Mouse (Mus musculus) c-Kit-positive CD71-negative TER-119-negative erythroid progenitor cells, embryonic 14.5 days (primary cell): ENCODE results near the gene Ldlr.
"Not testable (repeated sequence)": the region's sequence is repeated elsewhere in the genome, so short reads cannot be mapped to it uniquely, and the experiment has no call there.

Experiments
- DNase-seq: peaks from one replicate; pipeline ENCODE4 v3.0.0-alpha.2; 2013; ENCODE audit warnings: low read depth

Gene Ldlr

DNA sequence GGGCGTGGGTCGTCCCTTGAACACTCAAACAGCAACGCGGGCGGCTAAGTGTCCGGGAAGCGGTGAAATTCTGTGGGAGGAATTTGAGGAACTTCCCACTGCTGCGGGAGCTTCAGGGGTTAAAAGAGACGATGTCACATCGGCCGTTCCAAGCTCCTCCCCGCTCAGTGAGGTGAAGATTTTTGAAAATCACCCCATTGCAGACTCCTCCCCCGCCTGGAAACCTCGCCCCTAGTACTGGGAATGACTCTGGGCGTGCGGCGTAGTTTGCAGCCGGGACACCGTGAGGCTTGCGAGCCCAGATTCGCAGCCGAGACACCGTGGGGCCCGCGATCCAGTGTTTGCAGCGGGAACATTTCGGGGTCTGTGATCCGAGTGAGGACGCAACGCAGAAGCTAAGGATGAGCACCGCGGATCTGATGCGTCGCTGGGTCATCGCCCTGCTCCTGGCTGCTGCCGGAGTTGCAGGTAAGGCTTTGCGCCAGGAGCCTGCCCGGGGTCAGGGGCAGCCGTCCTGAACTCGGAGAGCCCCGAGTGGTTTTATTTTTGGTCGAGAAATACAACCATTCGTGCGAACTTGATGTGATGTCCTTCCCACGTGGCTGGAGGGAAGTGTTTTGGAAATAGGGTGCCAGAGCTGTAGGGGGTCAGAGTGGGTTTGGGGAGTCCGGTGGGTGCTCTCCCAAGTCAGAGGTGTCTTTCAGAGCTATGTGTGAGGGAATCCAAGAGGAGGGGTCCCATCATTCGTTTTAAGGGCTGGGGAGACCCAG, at the start of gene Ldlr:
Gene Ldlr, plus strand, starts transcription at position 107 of the 770 bp plus-strand sequence.
- peak; percentile 87 for DNase-seq

DNA sequence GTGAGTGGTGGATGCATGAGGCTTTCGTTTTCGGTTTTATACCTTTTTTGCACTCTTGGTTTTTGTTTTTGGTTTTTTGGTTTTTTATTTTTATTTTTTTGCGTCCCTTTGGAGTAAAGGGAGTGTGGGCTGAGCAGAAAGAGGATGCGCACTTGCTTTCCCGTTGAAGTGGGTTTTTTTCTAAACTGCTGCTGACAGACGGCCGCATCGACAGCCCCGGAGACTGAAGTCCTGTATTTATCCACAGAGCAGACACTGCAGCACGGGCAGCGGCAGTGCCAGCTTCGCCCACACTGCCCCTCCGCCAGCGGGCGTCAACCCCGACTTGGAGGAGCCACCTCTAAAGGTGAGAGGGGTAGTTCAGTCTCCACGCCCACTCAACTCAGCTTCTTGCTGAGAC, 45.6 kb upstream of the Ldlr start:
- DNase-seq: no peak

DNA sequence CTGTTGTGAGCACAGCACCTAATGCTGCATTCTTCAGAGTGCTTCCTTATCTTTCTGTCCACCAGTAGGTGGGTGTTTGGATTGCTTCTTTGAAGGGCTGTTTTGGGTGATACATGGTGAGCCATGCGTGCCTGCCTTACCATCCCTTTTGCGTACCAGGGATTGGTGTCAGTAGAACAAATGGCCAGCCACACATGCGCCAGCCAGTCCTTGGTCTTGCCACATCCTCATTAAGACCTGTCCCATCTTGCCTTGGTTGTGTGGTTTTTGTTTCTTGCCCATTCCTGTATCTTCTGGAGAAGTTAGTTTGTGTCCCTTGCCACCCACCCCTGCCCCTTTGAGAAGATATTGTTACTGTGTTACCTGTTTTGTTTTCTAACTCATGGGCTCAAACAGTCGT, 42.8 kb upstream of the Ldlr start:
- DNase-seq: no peak

DNA sequence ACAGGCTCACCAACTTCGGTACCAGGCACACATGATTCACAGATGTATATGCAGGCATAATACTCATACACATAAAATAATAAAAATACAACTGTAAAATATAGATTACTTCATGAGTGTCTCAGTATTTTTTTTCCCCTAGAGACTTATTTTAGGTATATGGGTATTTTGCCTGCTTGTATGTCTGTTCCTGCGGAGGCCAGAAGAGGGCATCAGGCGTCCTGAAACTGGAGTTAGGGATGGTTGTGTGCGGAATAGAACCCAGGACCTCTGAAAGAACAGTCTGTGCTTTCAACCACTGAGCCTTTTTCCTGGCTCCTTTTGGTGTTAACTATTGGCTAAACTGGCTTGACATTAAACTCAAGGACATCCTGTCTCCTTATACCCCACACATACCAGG, 40.5 kb upstream of the Ldlr start:
- DNase-seq: no peak

DNA sequence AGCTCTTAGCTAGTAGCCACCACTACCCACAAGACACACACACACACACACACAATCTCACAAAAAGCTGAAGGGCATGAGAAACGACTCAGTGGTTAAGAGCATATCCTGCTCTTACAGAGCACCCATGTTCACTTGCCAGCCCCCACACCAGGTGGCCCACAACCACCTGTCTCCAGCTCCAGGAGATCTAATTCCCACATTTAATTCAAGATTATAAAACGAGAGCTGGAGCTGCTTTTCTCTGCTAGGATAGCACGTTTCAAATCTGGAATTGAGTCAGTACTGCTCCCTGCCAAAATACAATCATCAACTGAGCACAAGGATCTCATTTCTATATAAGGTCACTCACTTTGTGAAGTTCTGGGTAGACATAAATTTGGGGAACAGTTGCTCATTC, 39.4 kb upstream of the Ldlr start:
- DNase-seq: no peak

DNA sequence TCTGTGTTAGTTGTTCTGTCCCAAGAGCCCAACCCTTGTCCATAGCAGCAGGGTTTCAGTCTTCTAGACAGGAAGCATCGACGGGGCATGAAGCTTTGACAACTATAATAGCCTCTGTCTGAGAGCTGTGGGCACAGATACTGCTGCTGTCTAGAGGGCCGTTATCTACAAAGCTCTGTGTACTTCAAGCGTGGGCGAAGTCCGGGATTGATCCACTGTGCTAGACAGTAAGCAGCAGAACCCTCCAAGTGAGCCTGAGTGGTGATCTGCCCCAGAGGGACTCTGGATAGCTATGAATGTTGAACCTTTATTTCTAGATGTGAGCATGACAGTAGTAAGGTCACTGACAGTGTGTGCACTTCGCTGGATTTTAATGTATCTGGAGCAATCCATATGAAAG, 34.7 kb upstream of the Ldlr start:
- no peak for DNase-seq

DNA sequence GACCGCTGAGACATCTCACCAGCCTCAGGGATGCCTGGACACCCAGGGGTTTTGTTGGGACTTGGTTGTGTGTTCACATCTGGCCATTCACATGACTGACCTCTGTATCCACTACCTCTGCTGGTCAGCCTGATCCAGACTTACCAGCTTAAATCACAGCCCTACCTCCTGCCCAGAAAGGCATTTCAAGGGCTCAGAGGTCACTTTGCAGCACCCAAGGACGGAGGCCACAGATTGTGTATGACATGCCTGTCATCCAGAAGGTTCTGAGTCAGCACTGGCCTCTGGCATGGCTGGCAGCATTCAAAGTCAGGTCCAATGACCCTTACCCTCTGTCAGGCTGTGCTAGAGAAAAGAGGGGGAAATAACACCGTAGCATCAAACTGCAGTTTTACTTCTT, 33.3 kb upstream of the Ldlr start:
- DNase-seq: no peak

DNA sequence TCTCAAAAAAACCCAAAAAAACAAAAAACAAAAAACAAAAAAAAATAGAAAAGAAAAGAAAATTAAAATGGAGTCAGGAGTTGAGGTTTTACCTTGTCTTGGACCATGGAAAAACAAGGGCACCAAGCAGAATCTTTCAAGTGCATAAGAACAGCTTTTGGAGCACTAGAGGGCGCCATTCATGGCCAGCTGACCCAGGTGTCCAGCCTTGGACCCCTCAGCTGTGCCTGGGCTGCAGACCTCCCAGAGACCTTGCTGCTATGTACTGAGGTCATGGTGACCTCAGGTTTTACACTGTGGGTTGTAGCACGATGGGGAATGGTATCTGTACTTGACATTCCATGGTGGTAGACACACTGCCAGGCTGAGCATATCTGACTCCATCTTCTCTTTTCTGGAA, 31.4 kb upstream of the Ldlr start:
- peak; percentile 22 for DNase-seq

DNA sequence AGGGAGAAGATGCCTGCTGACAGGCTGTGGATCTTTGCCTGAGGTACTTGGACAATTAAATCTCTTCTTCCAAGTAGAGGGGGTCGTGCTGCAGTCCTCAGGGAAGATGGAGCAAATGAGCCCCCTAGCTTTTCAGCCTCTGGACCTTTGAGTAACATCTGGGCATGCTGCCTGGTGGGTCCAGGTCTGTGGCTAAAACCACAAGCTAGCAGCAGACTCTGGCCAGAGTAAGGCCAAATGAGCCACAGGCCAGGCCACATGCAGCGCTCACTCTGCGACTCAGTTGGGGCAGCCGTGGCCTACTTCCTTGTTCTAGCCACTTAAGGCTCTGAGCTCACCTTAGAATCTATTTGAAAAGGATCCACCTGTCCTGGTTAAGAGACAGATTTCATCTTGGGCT, 30.8 kb upstream of the Ldlr start:
- no peak for DNase-seq

DNA sequence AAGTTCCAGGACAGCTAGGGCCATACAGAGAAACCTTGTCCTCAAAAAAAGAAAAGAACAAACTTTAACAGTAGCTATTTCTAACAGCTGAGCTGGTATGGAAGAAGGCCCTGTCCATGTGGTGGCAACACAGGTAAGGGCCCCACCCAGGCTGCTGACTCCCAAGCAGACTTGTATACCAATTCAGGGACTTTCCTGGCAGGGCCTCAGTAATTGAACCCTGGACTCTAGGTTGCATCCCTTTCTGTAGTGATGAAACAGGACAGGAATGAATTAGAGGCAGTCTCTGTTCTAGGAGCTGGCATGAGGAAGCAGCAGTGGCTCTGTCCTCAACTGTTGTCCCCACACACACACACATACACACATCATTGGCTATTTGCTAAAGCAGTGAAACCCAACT, 29.2 kb upstream of the Ldlr start:
- no peak for DNase-seq

DNA sequence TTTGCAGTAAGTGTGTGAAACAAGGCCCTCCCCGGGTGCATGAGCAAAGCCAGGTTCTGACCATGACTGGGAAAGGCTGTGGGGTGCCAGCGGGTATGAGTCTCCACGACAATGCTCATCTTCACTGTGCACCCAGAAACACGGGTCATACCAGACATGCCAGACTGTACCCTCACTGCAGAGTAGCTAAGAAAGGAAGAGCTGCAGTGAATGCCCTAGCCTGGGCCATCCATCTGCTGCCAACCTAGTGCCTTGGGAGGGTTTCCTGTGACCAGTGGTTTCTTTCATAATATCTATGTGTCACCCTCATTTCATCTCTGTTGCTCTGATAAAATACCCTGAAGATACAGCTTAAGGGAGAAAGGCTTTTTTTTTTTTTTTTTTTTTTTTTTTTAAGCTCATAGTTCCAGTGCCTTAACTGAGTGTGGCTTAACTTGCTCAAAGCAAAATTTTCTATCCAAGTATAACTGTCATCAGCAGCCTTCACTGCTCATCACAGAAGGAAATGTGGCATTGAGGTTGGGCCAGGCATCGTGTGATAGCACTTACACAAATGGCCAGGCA, 28.0 kb upstream of the Ldlr start:
- DNase-seq: no peak

DNA sequence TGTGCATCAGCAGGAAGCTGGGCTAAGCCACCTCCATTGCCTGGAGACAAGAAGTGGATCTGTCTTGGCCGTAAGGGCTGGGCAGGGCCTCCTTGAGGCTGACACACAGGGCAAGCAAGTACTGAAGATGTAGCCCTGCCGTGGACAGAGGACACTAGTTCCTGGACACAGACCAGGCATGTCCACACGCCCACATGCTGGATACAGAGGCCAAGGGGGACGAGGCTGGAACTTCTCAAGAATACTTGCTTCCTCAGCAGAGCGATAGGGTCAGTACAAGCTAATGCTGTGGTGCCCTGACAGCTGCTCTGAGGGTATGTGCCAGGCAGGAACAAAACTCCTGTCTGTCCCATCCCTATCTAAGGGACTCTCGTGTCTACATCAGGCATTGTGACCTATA, 26.2 kb upstream of the Ldlr start:
- no peak for DNase-seq

DNA sequence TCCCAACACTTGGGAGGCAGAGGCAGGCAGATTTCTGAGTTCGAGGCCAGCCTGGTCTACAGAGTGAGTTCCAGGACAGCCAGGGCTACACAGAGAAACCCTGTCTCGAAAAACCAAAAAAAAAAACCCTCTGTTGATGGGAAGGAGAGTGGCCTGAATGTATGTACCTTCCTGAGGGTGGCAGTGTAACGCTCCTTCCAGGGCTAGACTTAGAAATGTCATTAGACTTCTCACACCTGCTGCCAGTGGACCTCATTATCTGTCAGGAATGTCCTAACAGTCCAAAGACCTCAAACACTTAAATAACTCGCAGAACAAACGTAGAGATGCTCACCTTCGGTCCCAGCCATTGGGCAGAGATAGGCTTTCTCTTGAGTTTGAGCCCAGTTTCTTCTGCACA, 24.0 kb upstream of the Ldlr start:
- not testable (repeated sequence) for DNase-seq

DNA sequence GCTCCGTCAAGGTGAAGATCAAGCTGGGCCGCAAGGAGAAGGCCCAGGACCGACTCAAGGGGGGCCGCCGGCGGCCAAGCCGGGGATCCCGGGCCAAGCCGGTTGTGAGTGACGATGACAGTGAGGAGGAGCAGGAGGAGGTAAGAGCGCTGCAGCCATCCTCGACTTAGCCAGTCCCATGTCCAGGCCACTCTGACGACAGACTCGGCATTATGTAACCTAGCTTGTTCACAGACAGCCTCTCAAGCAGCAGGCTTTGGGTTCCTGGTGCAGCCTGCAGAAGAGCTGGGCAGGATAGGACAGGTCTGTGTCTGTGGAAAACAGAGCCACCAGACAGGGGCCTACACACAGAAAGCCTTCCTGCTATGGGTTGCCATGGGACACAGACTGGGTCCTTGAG, 22.2 kb upstream of the Ldlr start:
- DNase-seq: no peak

DNA sequence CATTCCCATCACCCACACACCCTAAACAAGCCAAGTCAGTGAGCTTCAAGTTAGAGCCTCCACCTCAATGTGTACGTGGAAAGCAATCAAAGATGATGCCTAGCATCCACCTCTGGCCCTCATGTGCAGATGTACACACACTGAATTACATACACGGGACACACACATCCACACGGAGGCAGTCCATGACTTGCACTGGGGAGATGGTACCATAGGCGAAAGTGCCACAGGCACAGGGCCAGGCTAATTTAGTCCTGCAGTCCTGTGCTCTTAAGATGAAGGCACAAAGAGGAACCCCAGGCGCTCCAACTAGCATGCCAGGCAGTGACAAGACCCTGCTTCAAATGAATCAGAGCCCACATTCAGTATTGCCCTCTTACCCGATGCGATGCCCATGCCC, 19.8 kb upstream of the Ldlr start:
- DNase-seq: no peak

DNA sequence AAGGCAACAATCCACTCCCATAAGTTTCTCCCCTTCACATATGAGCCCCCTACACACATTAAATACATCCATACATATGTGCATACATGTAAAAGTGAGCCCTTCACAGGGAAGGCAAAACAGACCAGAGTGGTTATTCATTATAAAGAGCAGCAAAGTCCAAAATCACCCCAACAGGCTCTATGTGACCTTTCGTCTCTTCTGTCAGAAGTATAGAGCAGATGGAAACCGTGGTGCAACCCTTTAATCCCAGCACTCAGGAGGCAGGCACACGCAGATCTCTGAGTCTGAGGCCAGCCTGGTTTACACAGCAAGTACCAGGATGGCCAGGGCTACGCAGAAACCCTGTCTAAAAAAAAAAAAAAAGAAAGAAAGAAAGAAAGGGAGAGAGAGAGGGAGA, 17.2 kb upstream of the Ldlr start:
- DNase-seq: no peak

DNA sequence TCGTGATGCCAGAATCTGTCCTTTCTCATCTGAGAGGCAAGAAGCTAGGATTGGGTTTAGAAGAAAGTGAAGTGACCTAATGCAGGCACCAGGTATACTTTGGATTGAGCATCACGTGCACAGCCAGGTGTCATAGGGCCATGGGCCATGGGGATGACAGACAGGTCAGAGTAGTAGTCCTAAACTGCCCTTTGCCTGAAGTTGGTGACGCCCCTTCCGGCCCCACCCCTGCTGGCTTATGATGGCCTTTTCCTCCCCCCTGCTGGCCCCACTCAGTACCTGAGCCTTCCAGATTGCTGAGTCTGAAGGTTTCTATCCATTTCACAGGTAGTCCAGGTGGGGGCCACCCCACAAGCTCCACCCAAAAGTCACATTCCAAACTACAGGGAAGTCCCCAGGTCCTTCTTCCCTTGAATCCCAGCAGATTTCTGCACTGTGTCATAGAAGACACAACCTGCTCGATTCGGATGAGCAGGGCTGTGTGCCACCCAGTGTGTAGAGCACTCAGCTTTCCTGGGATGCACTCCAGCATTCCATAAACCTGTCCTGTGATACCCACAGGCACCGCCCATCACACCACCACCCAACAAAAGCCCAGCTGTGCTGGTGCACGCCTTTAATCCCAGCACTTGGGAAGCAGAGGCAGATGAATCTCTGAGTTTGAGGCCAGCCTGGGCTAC, 16.6 kb upstream of the Ldlr start:
- no peak for DNase-seq

DNA sequence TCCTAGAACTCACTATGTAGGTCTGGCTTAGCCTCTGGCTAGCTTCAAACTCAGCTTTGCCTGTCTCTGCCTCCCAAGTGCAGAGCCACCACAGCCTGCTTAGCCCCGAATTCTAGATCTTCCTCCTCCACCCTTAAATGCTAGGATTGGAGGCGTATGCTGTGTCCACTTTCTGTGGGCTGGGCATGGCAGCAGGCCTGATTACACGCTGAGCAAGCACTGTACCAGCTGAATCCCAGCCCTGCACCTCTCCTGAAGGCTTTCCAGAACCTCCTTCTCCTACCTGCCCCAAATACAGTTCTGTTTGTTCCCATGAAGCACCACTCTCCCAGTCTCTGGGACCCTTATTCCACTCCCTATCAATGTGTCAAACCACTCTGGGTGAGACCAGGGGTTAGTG, 13.9 kb upstream of the Ldlr start:
- DNase-seq: no peak

DNA sequence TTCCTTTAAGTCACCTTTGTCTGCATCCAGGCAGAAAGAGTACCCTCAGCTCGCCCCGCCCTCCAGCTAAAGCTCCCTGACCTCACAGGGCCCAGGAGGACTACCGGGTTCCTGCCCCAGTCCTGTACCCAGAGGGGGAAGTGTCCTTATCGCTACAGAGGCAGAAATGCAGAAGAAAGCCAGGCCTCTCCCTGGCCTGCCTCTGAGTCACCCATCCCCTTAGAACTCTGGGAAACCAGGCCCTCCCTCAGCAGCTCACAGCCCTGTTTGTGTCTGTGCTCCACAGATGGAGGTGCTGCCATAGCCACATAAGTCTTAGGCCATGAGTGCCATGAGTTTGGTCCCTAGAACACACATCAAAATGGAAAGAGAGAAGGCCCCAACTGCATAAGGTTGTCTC, 8.0 kb upstream of the Ldlr start:
- DNase-seq: peak; percentile 71

DNA sequence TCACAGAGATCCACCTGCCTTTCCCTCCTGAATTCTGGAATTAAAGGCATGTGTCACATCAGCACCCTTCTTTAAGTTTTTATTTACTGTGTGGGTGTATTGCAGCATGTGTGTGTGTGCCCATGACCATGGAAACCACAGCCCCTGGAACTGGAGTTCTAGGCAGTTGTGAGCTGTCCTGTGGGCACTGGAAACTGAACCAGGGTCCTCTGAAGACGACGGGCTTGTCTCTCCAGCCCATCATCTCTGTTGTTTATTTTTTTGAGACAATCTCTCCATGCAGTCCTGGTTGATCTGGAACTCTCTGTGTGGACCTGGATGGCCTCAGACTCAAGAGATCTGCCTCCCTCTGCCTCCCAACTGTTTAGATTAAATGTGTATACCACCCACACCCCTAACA, 6.3 kb upstream of the Ldlr start:
- DNase-seq: no peak

DNA sequence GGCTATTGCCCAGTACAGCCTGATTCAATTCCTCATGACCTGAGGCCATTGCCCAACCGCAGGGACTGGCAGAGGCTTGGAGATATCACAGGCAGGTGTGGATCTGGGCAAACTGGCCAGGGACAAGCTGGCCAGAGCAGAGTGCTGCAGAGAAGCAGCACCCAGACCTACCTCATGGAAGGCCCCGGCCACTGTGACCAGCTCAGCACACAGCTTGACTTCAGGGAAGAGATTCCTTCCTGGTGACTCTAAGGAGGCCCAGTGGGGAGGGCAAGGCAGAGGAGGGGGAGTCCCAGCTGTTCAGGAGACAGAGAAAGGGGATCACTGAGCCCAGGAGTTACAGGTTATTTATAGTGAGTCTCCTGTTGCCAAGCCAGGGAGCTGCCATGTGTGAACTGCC, 2.2 kb upstream of the Ldlr start:
- DNase-seq: no peak

DNA sequence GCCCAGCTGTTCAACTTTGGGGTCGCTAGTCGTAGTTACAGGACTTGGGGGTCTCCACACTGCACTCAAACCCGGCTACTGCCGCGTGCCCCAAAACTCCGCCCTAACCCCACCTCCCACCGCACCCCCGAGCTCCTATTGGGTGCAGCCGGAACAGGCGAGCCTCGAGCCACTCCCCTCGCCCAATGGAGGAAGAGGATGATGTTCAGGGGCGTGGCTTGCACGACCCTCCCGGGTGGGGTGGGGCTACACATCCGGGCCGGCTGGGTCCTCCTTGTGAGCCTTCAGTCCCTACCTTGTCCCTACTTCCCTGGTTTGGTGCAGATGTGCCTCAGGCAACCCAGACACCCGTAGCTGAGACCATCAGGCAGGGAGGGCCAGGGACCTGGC, 859 bp downstream of the Ldlr start:
- DNase-seq: peak; percentile 89

DNA sequence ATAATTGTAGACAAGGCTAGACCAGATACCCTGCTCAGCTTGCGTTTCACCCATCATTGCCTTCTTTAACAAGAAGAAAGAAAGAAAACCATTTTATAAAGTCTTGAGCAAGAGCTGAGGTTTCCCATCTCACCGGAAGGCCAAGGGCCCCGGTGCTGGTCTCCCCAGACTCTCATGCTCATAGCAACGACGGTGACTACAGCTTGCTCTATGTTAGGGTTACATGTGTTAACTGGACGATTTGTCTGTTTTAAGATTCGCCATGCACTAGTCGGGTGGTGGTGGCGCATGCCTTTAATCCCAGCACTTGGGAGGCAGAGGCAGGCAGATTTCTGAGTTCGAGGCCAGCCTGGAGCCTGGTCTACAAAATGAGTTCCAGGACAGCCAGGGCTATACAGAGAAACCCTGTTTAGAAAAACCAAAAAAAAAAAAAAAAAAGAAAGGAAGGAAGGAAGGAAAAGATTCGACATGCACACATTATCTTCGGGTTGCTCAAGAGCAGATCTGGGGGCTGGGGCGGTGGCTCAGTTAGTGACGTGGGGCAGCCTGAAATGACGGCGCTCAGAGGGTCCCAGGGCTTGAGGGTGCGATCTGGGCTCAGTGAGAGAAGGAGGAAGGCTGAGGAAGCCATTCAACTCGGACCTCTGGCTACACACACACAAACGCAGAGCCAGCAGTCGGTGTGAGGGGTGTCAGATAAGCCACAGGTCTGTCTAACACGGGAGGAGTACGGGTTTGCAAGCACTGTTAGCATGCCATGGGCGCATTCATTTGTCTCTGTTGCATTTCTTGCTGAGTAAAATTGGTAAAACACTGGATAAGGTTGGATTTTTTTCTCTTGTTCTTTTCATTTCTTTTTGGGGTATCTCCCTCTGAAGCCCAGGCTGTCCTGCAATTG, 2.2 kb downstream of the Ldlr start:
- DNase-seq: no peak
